Mouse (Mus musculus) adrenal gland, postnatal 4 days (tissue): ENCODE measurements around the gene Sf1. TPM values are rescaled to one million over a fixed set of nuclear protein-coding genes. Genes with fewer than 3 reads are reported as not detected.
A peak's percentile ranks its signal among the peaks of the same experiment; 100 is the strongest.

ENCODE experiments used
- DNase-seq, 2 experiments: peaks; one replicate each; pipeline ENCODE4 v3.0.0; 2021 to 2022; ENCODE audit warnings: low spot score in 2 of 2, mixed read lengths in 2 of 2
- long read RNA-seq, 2 experiments: library from polyadenylated mRNA; stranded (forward); transcript quantifications; one replicate each; pipeline ENCODE4 v2.0.0; 2021
- total RNA-seq, 2 experiments: library from RNA; stranded (reverse); gene quantifications; 2 replicates each; pipeline ENCODE4 v1.2.3; 2021

The Sf1 gene
- total RNA-seq = 100 to 1,000 TPM; 270 to 308 TPM
- long read RNA-seq, experiment 1, full-length matches to known transcripts = 11 of 31 reads
- long read RNA-seq, experiment 1, partial matches to known transcripts = 6 of 31 reads
- long read RNA-seq, experiment 1, other reads (novel, unspliced or antisense) = 14 of 31 reads
- long read RNA-seq, experiment 2, full-length matches to known transcripts = 19 of 64 reads
- long read RNA-seq, experiment 2, partial matches to known transcripts = 37 of 64 reads
- long read RNA-seq, experiment 2, other reads (novel, unspliced or antisense) = 8 of 64 reads

DNA sequence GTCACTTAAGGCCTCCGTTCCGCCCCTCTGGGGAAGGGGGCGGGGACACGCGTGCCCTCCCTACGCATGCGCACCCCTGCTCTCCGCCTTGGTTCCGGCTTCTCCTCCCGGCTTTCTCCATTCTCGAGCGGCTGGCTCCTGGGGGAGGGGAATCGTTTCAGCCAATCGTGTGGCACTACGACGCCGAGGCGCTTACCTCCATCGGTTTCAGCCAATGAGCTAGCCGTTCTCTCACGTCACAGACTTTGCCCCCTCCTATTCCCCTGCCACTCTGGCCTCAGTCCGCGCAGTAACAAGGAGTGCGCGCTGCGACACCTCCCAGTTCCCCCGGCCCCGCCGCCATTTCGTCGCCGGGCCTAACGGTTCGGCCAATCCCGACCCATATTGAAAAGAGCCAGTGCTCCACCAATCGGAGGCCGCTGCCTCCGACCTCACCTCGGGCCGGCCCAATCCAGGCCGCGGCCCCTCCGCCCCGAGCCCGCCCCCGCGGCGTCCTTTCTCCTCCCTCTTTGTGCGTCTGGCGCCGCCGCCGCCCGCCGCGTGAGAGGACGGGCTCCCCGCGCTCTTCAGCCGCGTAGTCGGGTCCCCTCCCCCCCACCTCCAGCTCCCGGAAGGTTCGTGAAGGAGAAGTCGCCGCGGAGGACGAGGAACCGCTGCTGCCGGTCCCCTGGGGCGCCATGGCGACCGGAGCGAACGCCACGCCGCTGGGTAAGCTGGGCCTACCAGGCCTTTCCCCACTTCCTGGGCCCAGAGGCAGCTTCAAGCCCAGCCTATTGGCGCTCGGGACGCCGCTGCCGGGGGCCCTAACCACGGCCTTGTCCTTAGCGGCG lies at the start of gene Sf1:
TSS of gene Sf1 (plus strand) at position 280 of the 830 bp plus-strand sequence.
- DNase-seq = peak; percentile 97 to 98

DNA sequence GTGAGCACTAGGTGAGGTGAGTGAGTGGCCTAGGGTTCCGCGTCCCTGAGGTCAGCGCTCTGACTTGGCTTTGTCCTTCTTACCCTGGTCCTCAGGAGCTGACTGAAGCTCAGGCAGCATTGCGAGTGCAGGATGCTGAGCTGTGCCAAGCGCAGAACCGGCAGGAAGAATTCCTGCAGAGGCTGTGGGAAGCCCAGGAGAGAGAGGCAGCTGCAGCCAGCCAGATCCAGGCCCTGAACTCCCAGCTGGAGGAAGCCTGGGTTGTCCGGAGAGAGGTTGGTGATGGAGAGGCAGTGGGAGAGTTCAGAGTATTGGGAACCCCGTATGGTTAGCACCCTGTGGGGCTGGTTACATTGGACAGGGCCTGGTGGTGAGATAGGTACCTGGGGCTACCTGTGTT lies 49.7 kb upstream of the Sf1 start:
- no peak for DNase-seq

- no peak for DNase-seq
Observed at GRCm38 (mm10) chr19:6314513-6314912, 49.0 kb upstream of the Sf1 start.

- no peak for DNase-seq
Observed at GRCm38 (mm10) chr19:6315573-6315972, 47.9 kb upstream of the Sf1 start.

GRCm38 (mm10) chr19:6318145-6318544 lies 45.3 kb upstream of the Sf1 start:
- DNase-seq = no peak

DNA sequence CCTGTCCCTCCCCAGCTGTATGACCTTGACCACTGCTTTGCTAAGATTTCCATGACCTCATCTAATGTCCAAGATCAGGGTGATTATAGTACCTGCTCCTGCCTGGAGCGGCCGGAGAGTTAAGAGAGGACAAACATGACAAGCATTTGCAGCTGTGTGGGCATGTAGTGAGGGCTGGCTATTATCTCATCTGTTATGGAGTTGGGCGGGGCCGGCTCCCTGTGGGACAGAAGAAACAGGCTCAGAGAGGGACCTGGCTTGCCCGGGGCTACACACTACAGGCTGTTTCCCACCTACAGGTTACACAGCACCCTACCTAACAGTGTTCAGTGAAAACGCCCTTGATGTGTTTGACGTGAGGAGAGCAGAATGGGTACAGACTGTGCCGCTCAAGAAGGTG lies 42.1 kb upstream of the Sf1 start:
- DNase-seq = no peak

DNA sequence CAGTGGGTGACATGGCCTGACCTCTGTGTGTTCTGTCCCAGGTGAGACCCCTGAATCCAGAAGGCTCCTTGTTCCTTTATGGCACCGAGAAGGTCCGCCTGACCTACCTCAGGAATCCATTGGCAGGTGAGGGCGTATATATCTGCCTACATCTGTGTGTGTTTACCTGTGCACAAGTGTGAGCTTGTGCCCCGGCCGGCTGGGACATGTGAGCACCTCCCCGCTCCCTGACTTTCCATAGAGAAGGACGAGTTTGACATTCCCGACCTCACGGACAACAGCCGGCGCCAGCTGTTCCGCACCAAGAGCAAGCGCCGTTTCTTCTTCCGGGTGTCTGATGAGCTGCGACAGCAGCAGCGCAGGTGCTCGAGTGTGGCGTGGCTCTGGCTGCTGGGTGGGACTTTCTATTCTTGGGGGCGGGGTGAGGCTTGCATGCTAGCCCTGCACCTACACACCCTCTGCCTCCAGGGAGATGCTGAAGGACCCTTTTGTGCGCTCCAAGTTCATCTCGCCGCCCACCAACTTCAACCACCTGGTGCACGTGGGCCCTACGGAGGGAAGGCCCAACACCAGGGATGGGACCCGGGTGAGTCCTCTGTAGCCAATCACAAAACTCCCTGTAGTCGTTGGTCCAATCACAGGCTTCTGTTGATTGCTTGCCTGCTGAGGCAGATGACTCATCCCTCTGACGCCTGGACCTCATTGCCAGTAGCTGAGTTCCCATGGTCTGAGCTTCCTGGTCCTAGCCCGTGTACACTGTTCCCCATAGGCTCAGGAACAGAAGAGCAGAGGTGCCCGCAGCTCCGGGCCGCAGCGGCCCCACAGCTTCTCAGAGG lies 41.5 kb upstream of the Sf1 start:
- no peak for DNase-seq

- DNase-seq = no peak
Observed at GRCm38 (mm10) chr19:6324751-6325150, 38.7 kb upstream of the Sf1 start.

DNA sequence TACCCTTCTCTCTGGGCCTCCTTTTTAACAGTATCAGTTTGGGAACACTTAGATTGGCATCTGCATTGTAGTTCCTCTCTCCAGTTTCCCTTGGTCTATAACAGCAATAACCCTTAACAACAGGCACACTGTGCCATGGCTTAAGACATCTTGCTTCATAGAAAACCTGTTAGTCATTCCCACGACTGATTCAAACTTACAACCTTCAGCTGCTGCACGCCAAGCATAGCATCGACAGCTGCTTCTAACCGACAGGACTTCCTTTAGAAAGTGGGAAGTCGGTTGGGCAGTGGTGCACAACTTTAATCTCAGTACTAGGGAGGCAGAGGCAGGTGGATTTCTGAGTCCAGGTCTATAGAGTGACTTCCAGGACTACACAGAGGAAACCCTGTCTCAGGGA lies 32.3 kb upstream of the Sf1 start:
- no peak for DNase-seq

DNA sequence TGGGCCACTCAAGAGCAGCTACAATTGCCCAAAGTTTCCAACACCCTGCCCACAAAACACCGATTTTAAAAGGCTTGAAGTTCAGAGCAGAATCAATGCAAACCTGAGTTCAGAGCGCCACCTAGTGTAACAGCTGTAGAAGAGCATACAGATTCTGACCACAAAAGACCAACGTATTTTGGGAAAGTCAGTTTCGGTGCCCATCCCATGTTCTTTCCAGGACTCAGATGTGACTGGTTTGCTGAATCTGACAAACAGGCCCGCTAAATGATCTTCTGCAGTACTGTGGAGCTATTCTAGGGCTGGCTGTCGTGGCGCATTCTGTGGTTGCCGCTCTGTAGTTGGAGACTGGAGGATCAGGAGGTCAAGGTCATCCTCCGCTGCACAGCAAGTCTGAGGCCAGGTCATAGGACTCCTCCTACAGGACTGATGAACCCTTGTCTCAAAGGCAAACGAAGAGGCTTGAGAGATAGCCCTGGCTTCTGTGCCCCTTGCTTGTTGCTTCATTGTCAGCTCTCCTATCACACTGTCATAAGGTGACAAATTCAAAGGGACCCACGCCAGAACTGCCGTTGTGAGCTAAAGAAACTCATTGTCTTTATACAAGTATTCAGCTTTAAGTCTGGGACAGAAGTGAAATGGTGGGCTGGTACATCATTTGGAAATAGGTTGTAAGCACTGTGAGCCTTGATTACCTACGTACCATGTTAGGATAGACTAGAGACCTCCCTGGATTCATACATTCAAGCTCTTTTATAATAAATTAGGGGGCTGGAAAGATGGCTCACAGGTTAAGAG lies 31.6 kb upstream of the Sf1 start:
- no peak for DNase-seq

DNA sequence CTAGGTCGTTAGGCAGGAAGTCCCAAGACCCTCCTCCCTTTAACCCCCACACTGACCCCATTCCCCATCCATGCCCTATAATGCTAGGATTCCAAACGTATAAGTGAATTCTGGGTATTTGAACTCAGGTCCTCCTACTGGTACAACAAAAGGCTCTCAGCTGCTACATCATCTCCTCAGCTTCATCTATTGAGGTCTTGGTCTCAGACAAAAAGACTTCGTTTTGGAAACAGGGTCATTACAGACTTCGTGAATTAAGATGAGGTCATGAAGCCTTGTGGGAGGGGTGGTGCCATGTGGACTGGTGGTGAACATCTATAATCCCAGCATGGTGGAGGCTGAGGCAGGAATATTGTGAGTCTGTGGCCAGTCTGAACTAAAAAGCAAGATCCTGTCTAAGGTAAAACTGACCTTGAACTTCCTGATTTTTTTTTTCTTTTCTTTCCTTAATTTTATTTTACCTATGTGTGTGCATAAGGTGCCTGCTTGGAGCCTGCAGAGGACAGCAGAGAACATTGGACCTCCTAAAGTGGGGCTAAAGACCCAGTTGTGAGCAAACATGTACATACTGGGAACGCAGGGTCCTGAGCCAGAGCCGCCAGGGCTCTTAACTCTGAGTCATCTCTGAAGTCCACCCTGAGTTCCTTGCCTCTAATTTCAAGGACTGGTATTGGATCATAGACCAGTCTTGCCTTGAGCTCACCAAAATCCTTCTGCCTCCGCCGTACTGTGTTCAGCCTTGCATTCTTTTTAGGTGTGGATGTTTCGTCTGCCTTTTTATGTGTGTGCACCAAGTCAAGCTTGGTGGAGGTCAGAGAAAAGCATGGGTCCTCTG lies 29.5 kb upstream of the Sf1 start:
- no peak for DNase-seq

DNA sequence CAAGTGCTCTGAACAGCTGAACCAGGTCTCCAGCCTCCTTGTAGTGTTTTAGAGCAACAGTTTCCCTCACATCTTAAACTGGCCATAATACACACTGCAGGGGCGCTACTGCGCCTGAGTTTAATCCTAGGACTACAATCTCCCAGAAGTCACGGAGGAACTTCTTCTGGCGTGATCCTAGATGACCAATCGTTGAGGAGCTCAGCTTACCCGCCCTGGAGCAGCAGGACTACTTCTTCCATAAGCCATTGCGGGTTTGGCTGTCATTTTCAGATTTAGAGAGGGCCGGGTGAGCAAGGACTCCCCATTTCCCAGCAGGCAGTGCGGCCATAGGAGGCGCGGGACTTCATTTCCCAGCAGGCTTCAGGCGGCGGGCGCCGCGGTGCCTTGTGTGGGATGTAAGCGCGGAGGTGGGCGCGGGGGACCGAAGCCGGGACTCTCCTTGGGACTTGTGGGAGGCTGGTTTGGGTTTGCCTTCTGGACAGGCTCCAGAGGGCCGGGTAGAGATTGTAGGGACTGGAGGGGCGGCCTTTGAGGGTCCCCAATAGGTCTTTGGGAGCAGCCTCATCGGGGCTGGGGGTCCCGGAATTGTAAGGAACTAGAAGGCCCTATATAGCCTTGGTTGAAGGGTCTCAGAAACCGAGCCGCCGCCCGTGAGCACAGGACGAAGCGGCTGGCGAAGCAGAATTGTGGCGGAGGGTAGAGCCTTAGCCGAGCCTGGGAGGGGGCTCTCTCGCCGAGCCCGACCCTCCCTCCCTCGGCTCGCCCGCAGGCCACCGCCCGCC lies 28.6 kb upstream of the Sf1 start, which contains the start of gene Men1:
TSS of gene Men1 (plus strand) at position 307 of the 785 bp plus-strand sequence.
- DNase-seq = peak; percentile 70 to 83

DNA sequence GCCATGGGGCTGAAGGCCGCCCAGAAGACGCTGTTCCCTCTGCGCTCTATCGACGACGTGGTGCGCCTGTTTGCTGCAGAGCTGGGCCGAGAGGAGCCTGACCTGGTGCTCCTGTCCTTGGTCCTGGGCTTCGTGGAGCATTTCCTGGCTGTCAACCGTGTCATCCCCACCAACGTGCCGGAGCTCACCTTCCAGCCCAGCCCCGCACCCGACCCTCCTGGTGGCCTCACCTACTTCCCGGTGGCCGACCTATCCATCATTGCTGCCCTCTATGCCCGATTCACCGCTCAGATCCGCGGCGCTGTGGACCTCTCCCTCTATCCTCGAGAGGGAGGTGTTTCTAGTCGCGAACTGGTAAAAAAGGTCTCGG lies 28.0 kb upstream of the Sf1 start:
- no peak for DNase-seq

- no peak for DNase-seq
Observed at GRCm38 (mm10) chr19:6336920-6337319, 26.6 kb upstream of the Sf1 start.

GRCm38 (mm10) chr19:6338171-6338570 lies 25.3 kb upstream of the Sf1 start:
- DNase-seq = no peak

- no peak for DNase-seq
Observed at GRCm38 (mm10) chr19:6338716-6339115, 24.8 kb upstream of the Sf1 start.

DNA sequence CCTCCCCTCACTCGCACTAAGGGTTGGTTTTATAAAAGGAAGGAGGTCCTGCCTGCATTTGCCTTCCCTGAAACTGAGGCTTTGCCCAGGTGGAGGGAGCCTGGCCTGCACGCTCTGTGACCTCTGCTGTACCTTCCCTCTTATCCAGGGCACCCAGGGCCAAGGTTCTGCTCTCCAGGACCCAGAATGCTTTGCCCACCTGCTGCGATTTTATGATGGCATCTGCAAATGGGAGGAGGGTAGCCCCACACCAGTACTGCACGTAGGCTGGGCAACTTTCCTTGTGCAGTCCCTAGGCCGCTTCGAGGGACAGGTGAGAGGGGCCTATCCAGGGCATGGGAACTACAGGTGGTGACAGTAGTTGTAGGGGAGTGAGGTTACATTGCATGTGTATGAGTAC lies 24.3 kb upstream of the Sf1 start:
- DNase-seq = no peak

- no peak for DNase-seq
Observed at GRCm38 (mm10) chr19:6339890-6340504, 23.5 kb upstream of the Sf1 start.
